Mouse (Mus musculus) lung, adult 2 months (tissue): ENCODE measurements around the gene Slk.

Experiments
- CTCF ChIP-seq: fragments of 200-500 bp; IDR thresholded peaks from 2 replicates; pipeline ENCODE4 v1.5.1; 2011; ENCODE audit warnings: mild to moderate bottlenecking, low read length, control low read depth; ENCODE audit not compliant: insufficient read depth
- POLR2A ChIP-seq: fragments of 200-500 bp; IDR thresholded peaks from 2 replicates; pipeline ENCODE4 v1.6.1; 2011; ENCODE audit warnings: low read depth, mild to moderate bottlenecking, control low read depth, low read length, borderline replicate concordance; ENCODE audit errors: extremely low read depth

GRCm38 (mm10) chr19:47531309-47531708 lies 48.2 kb upstream of the Slk start:
- TF ChIP-seq CTCF (no peak), POLR2A (no peak)
